18 mouse cellular contexts compared by ENCODE assay signal in genomic region chr13:73389051-73389450, GRCm38 (mm10).
DNase-seq lines count a peak whose midpoint lies in the region; ATAC-seq lines count a peak whose summit lies in the region.
"Had no signal": no experiment of that assay in that cellular context is flagged by ENCODE, and none has a peak within 500 bp of the region (broad histone marks: within the 10 kb centered on the region; RNA-seq: fewer than 3 reads in every experiment).

No protein-coding gene starts in this region.

- no peaks in the 10 kb centered on the region for H3K27me3 ChIP-seq in heart, embryonic 11.5 days (ENCODE audit: control insufficient read depth, insufficient read depth, low read length)
- H3K27me3 ChIP-seq in heart, embryonic 10.5 days (ENCODE audit: insufficient read depth, poor library complexity, severe bottlenecking) = no peaks in the 10 kb centered on the region

- H3K9ac ChIP-seq in heart, embryonic 11.5 days (ENCODE audit: low read depth, low read length) = no peak overlapping the region

- intact Hi-C loops in heart, postnatal 10 days (cut with DNase I) = no loop called here

- peak; percentile 82 for DNase-seq in heart, adult 11 months
- peak; percentile 51 for DNase-seq in heart, embryonic 10.5 days (ENCODE audit: low spot score)
- no peak for DNase-seq in heart, postnatal 10 days
- DNase-seq: adrenal gland, adult 2 months; adrenal gland, adult 8-10 months; adrenal gland, postnatal 10 days; adrenal gland, postnatal 14 days; adrenal gland, postnatal 25 days; adrenal gland, postnatal 36 days; B cell, adult 2 months; cerebellum, adult 11 months; cerebellum, adult 11-12 months; cerebellum, adult 18-20 months had no signal

- H3K4me3 ChIP-seq in heart, embryonic 11.5 days (ENCODE audit: low read depth, low read length) = no peak overlapping the region
- H3K4me3 ChIP-seq in heart, embryonic 10.5 days = no peak overlapping the region

- no peaks in the 10 kb centered on the region for H3K36me3 ChIP-seq in heart, embryonic 11.5 days (ENCODE audit: control insufficient read depth, insufficient read depth, low read length)
- H3K36me3 ChIP-seq in heart, embryonic 10.5 days = no peaks in the 10 kb centered on the region
- H3K36me3 ChIP-seq: G1E had no signal

- 66% methylated on average over 4 of the region's 4 CpGs for WGBS in heart, embryonic 11.5 days (ENCODE audit: insufficient replicate concordance)
- WGBS in heart, embryonic 10.5 days = 76% methylated on average over 4 of the region's 4 CpGs

- no peaks in the 10 kb centered on the region for H3K4me1 ChIP-seq in heart, embryonic 11.5 days (ENCODE audit: control insufficient read depth, insufficient read depth, low read length)
- H3K4me1 ChIP-seq in heart, embryonic 10.5 days = no peaks in the 10 kb centered on the region

- ATAC-seq in heart, embryonic 11.5 days (replicated peaks; ENCODE audit: insufficient number of reproducible peaks, low FRiP score, low TSS enrichment) = no peak
- ATAC-seq: activated CD4-positive, CD25-positive, alpha-beta regulatory T cell, adult 4 months; CD4-positive, CD25-positive, alpha-beta regulatory T cell, adult 4 months; Patski had no signal

- H3K9me3 ChIP-seq in heart, embryonic 11.5 days (replicated peaks; ENCODE audit: control insufficient read depth, low read length) = no peaks in the 10 kb centered on the region
- no peaks in the 10 kb centered on the region for H3K9me3 ChIP-seq in heart, embryonic 10.5 days

- no peak overlapping the region for H3K4me2 ChIP-seq in heart, embryonic 11.5 days

- no peak overlapping the region for H3K27ac ChIP-seq in heart, embryonic 11.5 days (ENCODE audit: low read depth, low read length)
- no peak overlapping the region for H3K27ac ChIP-seq in heart, embryonic 10.5 days

Comparison
In these comparisons a context has a peak if more than half of its experiments do, and no peak if none do; other contexts are left out.
1. DNase-seq: peak in heart, adult 11 months (single experiment) and heart, embryonic 10.5 days (single experiment); none in heart, postnatal 10 days (0 of 2).